Mouse (Mus musculus): Measurements from ENCODE around the gene Phf7.

DNA sequence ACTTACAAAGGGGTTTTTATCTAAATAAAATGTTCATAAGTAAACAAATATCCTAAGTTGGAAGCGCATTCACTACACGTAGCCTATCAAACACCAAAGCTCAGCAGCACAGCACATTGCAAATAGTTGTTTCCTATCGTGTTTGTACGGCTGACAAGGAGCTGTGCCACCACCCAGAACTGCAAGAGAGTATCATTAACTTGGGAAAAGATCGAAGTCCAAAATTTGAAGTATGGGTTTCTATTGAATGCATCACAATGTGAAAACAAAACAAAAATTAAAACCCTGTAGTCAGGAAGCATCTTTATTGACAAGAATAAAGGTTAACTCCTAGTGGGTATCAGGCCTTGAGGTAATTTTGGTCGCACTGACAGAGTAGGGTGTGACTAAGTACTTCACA lies 2.7 kb downstream of the Phf7 start:
- TF ChIP-seq CTCF (IDR thresholded peaks at IDR 0.05; ENCODE audit: control insufficient read depth, insufficient read depth, insufficient read length) (no peak), MAX (IDR thresholded peaks at IDR 0.05) (no peak), CEBPB (IDR thresholded peaks at IDR 0.05; ENCODE audit: low read depth) (no peak)
